Mouse (Mus musculus) liver, embryonic 11.5 days (tissue): ENCODE results near the gene Igf2bp3. TPM values are rescaled to one million over a fixed set of nuclear protein-coding genes. Genes with fewer than 3 reads are reported as not detected.

Source experiments
- ATAC-seq: fragments of 200-750 bp; cut with Nextera tagmentation; replicated peaks from 2 replicates; pipeline ENCODE4 v1.8.0; 2017; ENCODE audit warnings: moderate number of reproducible peaks, mild to moderate bottlenecking, moderate TSS enrichment, moderate library complexity; ENCODE audit not compliant: low FRiP score
- DNase-seq: peaks from one replicate; pipeline ENCODE4 v3.0.0-alpha.2; 2017; ENCODE audit warnings: low spot score
- H3K27ac ChIP-seq: fragments of 300-500 bp; sonication (generic); 2 replicates; pipeline ENCODE4 v1.5.1; 2014; ENCODE audit warnings: mild to moderate bottlenecking, low read depth, low read length, control low read depth
- H3K27me3 ChIP-seq: fragments of 300-500 bp; sonication (generic); replicated peaks from 2 replicates; pipeline ENCODE4 v1.6.1; 2014; ENCODE audit warnings: low read length, mixed read lengths; ENCODE audit not compliant: control insufficient read depth, insufficient read depth
- H3K36me3 ChIP-seq: fragments of 300-500 bp; sonication (generic); 2 replicates; pipeline ENCODE4 v1.6.1; 2014; ENCODE audit warnings: mild to moderate bottlenecking, low read length, moderate library complexity, mixed read lengths; ENCODE audit not compliant: control insufficient read depth, insufficient read depth
- H3K4me1 ChIP-seq: fragments of 300-500 bp; sonication (generic); replicated peaks from 2 replicates; pipeline ENCODE4 v1.6.1; 2014; ENCODE audit warnings: low read length, mixed read lengths; ENCODE audit not compliant: control insufficient read depth, insufficient read depth
- H3K4me2 ChIP-seq: fragments of 300-500 bp; sonication (generic); 2 replicates; pipeline ENCODE4 v1.6.1; 2014; ENCODE audit warnings: mild to moderate bottlenecking, control low read depth, moderate library complexity
- H3K4me3 ChIP-seq: fragments of 300-500 bp; sonication (generic); 2 replicates; pipeline ENCODE4 v1.5.1; 2014; ENCODE audit warnings: low read depth, low read length, control low read depth
- H3K9ac ChIP-seq: fragments of 300-500 bp; sonication (generic); 2 replicates; pipeline ENCODE4 v1.6.1; 2014; ENCODE audit warnings: low read depth, low read length, control low read depth
- H3K9me3 ChIP-seq: fragments of 300-500 bp; sonication (generic); 2 replicates; pipeline ENCODE4 v1.6.1; 2016; ENCODE audit warnings: low read length, inconsistent platforms, mixed read lengths; ENCODE audit not compliant: control insufficient read depth
- WGBS: fragments of 180-500 bp; shearing (Covaris S2); extraction: QIAGEN DNeasy Blood & Tissue Kit; methylation state at CpG from one replicate; pipeline ENCODE4 v1.1.7; 2014; 5-methylcytosine and 5-hydroxymethylcytosine counted together
- polyA plus RNA-seq: library from polyadenylated mRNA; unstranded; fragments of >200 nt; fragmentation: Nextera tagmentation; extraction: Ambion mirVana; gene quantifications from 2 replicates; pipeline ENCODE4 v1.2.1, GENCODE M21; 2014

The Igf2bp3 gene
- polyA plus RNA-seq, 1 experiment from 2014 or later: 57.8 TPM

- no peaks in the 10 kb centered on the region for H3K4me1 ChIP-seq
- H3K27ac ChIP-seq: no peak overlapping the region
- H3K9ac ChIP-seq: no peak overlapping the region
- peaks cover 5% of the 10 kb centered on the region; the same call in 1 of the 2 replicates for H3K36me3 ChIP-seq
- H3K27me3 ChIP-seq: no peaks in the 10 kb centered on the region
- DNase-seq (no peak), ATAC-seq (no peak)
- no peaks in the 10 kb centered on the region for H3K9me3 ChIP-seq
- no peak overlapping the region for H3K4me2 ChIP-seq
- no peak overlapping the region for H3K4me3 ChIP-seq
- WGBS: 81% methylated on average over 3 of the region's 3 CpGs
Observed at GRCm38 (mm10) chr6:49120370-49120769, 94.4 kb downstream of the Igf2bp3 start.

DNA sequence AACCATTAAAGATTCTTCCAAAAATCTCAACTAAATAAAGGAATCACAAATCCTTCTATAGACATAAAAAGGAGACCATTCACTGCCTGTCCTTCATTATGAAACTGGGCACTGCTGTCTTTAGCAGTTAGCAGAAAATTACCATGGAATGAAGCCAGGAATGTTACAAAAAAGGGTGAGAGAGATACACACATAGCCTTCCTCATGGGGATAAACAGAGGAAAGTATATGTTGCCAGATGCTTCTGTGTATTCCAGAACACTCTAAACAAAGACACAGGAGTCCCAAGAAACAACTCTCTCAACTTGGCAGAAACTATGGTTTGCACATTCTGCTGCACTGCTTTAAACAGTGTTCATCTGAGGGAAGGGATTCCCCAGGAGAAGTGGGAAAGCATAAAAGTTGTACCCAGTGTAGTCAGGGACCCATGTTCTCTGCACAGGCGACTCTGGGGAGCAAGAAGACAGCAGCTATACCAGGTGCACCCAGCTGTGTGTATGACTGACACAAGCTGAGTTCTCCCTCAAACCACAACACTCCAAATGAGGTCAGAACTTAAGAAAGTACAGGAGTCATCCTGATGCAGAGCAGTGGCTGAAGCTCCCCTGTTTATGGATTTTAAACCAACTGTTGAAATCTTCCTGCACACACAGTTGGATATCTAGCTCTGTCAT, 95.2 kb downstream of the Igf2bp3 start:
- Histone ChIP-seq H3K9me3 (no peaks in the 10 kb centered on the region), H3K4me3 (no peak overlapping the region), H3K9ac (no peak overlapping the region), H3K4me2 (no peak overlapping the region), H3K4me1 (no peaks in the 10 kb centered on the region), H3K36me3 (peaks cover 5% of the 10 kb centered on the region; the same call in 1 of the 2 replicates), H3K27me3 (no peaks in the 10 kb centered on the region), H3K27ac (no peak overlapping the region)
- ATAC-seq (no peak), DNase-seq (no peak)
- 71% methylated on average over 1 of the region's 1 CpGs for WGBS

GRCm38 (mm10) chr6:49118446-49118845, 96.3 kb downstream of the Igf2bp3 start:
- Histone ChIP-seq H3K36me3 (peaks cover 5% of the 10 kb centered on the region; the same call in 1 of the 2 replicates), H3K4me1 (no peaks in the 10 kb centered on the region), H3K27ac (no peak overlapping the region), H3K27me3 (no peaks in the 10 kb centered on the region), H3K9me3 (no peaks in the 10 kb centered on the region), H3K4me2 (no peak overlapping the region), H3K4me3 (no peak overlapping the region), H3K9ac (no peak overlapping the region)
- ATAC-seq: no peak
- WGBS: 84% methylated on average over 8 of the region's 8 CpGs
- DNase-seq: no peak

GRCm38 (mm10) chr6:49116241-49116640, 98.5 kb downstream of the Igf2bp3 start:
- Histone ChIP-seq H3K9ac (no peak overlapping the region), H3K9me3 (no peaks in the 10 kb centered on the region), H3K36me3 (peaks cover 5% of the 10 kb centered on the region; the same call in 1 of the 2 replicates), H3K4me2 (no peak overlapping the region), H3K4me1 (no peaks in the 10 kb centered on the region), H3K27me3 (no peaks in the 10 kb centered on the region), H3K27ac (no peak overlapping the region), H3K4me3 (no peak overlapping the region)
- no peak for ATAC-seq
- no peak for DNase-seq
- WGBS: 93% methylated on average over 8 of the region's 8 CpGs

- Histone ChIP-seq H3K27ac (no peak overlapping the region), H3K9me3 (no peaks in the 10 kb centered on the region), H3K36me3 (peaks cover 7% of the 10 kb centered on the region; the same call in 1 of the 2 replicates), H3K27me3 (no peaks in the 10 kb centered on the region), H3K4me2 (no peak overlapping the region), H3K4me1 (no peaks in the 10 kb centered on the region), H3K9ac (no peak overlapping the region), H3K4me3 (no peak overlapping the region)
- WGBS: 80% methylated on average over 5 of the region's 5 CpGs
- ATAC-seq (no peak), DNase-seq (no peak)
Observed at GRCm38 (mm10) chr6:49115550-49115949, 99.2 kb downstream of the Igf2bp3 start.

DNA sequence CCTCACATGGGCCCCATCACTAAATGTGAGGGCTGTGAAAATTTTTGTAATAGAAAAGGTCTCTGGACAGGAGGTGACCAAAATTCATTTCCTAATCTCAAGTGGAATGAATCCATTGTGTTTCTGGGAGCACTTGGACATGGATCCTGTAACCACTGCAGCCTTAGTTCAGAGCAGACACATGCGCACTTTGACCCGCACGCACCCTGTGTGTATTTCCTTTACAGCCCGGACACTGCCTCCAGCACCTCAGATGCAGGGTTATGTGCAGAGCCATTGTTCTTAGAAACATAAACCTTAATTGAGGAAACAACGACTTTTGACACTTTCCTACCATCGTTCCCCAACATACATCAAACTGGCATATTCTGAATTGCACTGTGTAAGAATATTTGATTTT, 100.3 kb downstream of the Igf2bp3 start:
- Histone ChIP-seq H3K27me3 (no peaks in the 10 kb centered on the region), H3K4me1 (no peaks in the 10 kb centered on the region), H3K9me3 (no peaks in the 10 kb centered on the region), H3K4me2 (no peak overlapping the region), H3K4me3 (no peak overlapping the region), H3K36me3 (peaks cover 10% of the 10 kb centered on the region; the same call in 1 of the 2 replicates), H3K9ac (no peak overlapping the region), H3K27ac (no peak overlapping the region)
- WGBS: 93% methylated on average over 6 of the region's 6 CpGs
- DNase-seq (no peak), ATAC-seq (no peak)

GRCm38 (mm10) chr6:49113895-49114294, 100.9 kb downstream of the Igf2bp3 start:
- Histone ChIP-seq H3K4me3 (no peak overlapping the region), H3K4me1 (no peaks in the 10 kb centered on the region), H3K27me3 (no peaks in the 10 kb centered on the region), H3K27ac (no peak overlapping the region), H3K9me3 (no peaks in the 10 kb centered on the region), H3K9ac (no peak overlapping the region), H3K4me2 (no peak overlapping the region), H3K36me3 (peaks cover 14% of the 10 kb centered on the region)
- 88% methylated on average over 7 of the region's 7 CpGs for WGBS
- DNase-seq: no peak
- ATAC-seq: no peak

GRCm38 (mm10) chr6:49109196-49109595, 105.6 kb downstream of the Igf2bp3 start:
- H3K9me3 ChIP-seq: no peaks in the 10 kb centered on the region
- H3K4me3 ChIP-seq: no peak overlapping the region
- H3K4me2 ChIP-seq: no peak overlapping the region
- peaks cover 18% of the 10 kb centered on the region for H3K36me3 ChIP-seq
- H3K4me1 ChIP-seq: no peaks in the 10 kb centered on the region
- no peaks in the 10 kb centered on the region for H3K27me3 ChIP-seq
- ATAC-seq (no peak), DNase-seq (no peak)
- no peak overlapping the region for H3K27ac ChIP-seq
- 81% methylated on average over 2 of the region's 2 CpGs for WGBS
- H3K9ac ChIP-seq: no peak overlapping the region
